Mouse (Mus musculus) adrenal gland, adult 18-20 months (tissue): ENCODE measurements at regions not wholly inside any gene's neighbourhood (a gene's known extent, or its start where the extent isn't known, plus 50 kb on each side); places are given as distances from the start of the nearest gene placed in this dataset.
A peak's percentile ranks its signal among the peaks of the same experiment; 100 is the strongest.
"Not testable (repeated sequence)": the region's sequence is repeated elsewhere in the genome, so short reads cannot be mapped to it uniquely, and the experiment has no call there.

Experiments used
- DNase-seq, 2 experiments: peaks; one replicate each; pipeline ENCODE4 v3.0.0; 2021 to 2022; ENCODE audit warnings: low spot score in 2 of 2

- no peak for DNase-seq
These were observed 187.0 kb downstream of the Bmp2 start for GRCm38 (mm10) chr2:133738839-133739430.

- no peak for DNase-seq
These were observed 196.5 kb downstream of the Bmp2 start for GRCm38 (mm10) chr2:133748493-133748892.

GRCm38 (mm10) chr2:133749846-133750637, 198.1 kb downstream of the Bmp2 start:
- no peak for DNase-seq

- no peak for DNase-seq
These were observed 202.1 kb downstream of the Bmp2 start for GRCm38 (mm10) chr2:133754088-133754487.

GRCm38 (mm10) chr2:133761496-133761895, 209.5 kb downstream of the Bmp2 start:
- peak; percentile 20 to 36 for DNase-seq

GRCm38 (mm10) chr2:133768546-133768945, 216.6 kb downstream of the Bmp2 start:
- no peak for DNase-seq

GRCm38 (mm10) chr2:133783588-133784342, 231.8 kb downstream of the Bmp2 start:
- no peak for DNase-seq

- DNase-seq = no peak
These were observed 239.1 kb downstream of the Bmp2 start for GRCm38 (mm10) chr2:133791031-133791430.

GRCm38 (mm10) chr2:133793293-133793692, 241.3 kb downstream of the Bmp2 start:
- peak in 1 of 2 experiments; percentile 15 for DNase-seq

- no peak for DNase-seq
These were observed 250.7 kb downstream of the Bmp2 start for GRCm38 (mm10) chr2:133802666-133803065.

GRCm38 (mm10) chr2:133821418-133821817, 269.5 kb downstream of the Bmp2 start:
- DNase-seq = no peak

GRCm38 (mm10) chr2:133829406-133829805, 277.4 kb downstream of the Bmp2 start:
- DNase-seq = no peak

- DNase-seq = no peak
These were observed 298.5 kb downstream of the Bmp2 start for GRCm38 (mm10) chr2:133850485-133850884.

- DNase-seq = not testable (repeated sequence)
These were observed 323.0 kb downstream of the Bmp2 start for GRCm38 (mm10) chr2:133874982-133875381.

- DNase-seq = no peak
These were observed 331.7 kb downstream of the Bmp2 start for GRCm38 (mm10) chr2:133883682-133884081.

GRCm38 (mm10) chr2:133906269-133906668, 354.3 kb downstream of the Bmp2 start:
- no peak for DNase-seq
